Mouse (Mus musculus) stomach, embryonic 15.5 days (tissue): Measurements from ENCODE around the gene Tead1. TPM values are rescaled to one million over a fixed set of nuclear protein-coding genes. Genes with fewer than 3 reads are reported as not detected.
"Not testable (repeated sequence)": the region's sequence is repeated elsewhere in the genome, so short reads cannot be mapped to it uniquely, and the experiment has no call there.

Experiments
- ATAC-seq: fragments of 200-750 bp; cut with Nextera tagmentation; 2 replicates; pipeline ENCODE4 v1.8.0; 2017; ENCODE audit warnings: low read depth, moderate number of reproducible peaks, moderate TSS enrichment; ENCODE audit not compliant: insufficient read depth, low FRiP score
- H3K27ac ChIP-seq: fragments of 300-500 bp; sonication (generic); 2 replicates; pipeline ENCODE4 v1.5.1; 2015; ENCODE audit warnings: mild to moderate bottlenecking, inconsistent platforms
- H3K27me3 ChIP-seq: fragments of 300-500 bp; sonication (generic); replicated peaks from 2 replicates; pipeline ENCODE4 v1.6.1; 2015; ENCODE audit warnings: inconsistent platforms
- H3K36me3 ChIP-seq: fragments of 300-500 bp; sonication (generic); 2 replicates; pipeline ENCODE4 v1.6.1; 2015; ENCODE audit warnings: inconsistent platforms
- H3K4me1 ChIP-seq: fragments of 300-500 bp; sonication (generic); 2 replicates; pipeline ENCODE4 v1.6.1; 2015; ENCODE audit warnings: inconsistent platforms
- H3K4me2 ChIP-seq: fragments of 300-500 bp; sonication (generic); 2 replicates; pipeline ENCODE4 v1.6.1; 2015; ENCODE audit warnings: mild to moderate bottlenecking, inconsistent platforms
- H3K4me3 ChIP-seq: fragments of 300-500 bp; sonication (generic); replicated peaks from 2 replicates; pipeline ENCODE4 v1.5.1; 2015; ENCODE audit warnings: inconsistent platforms
- H3K9ac ChIP-seq: fragments of 300-500 bp; sonication (generic); 2 replicates; pipeline ENCODE4 v1.6.1; 2015; ENCODE audit warnings: inconsistent platforms
- H3K9me3 ChIP-seq: fragments of 300-500 bp; sonication (generic); 2 replicates; pipeline ENCODE4 v1.6.1; 2016; ENCODE audit warnings: inconsistent platforms
- WGBS: fragments of 180-500 bp; shearing (Covaris S2); methylation state at CpG from one replicate; pipeline ENCODE4 v1.1.7; 2015; 5-methylcytosine and 5-hydroxymethylcytosine counted together
- polyA plus RNA-seq: library from polyadenylated mRNA; unstranded; fragments of >200 nt; fragmentation: Nextera tagmentation; extraction: Ambion mirVana; gene quantifications from 2 replicates; pipeline ENCODE4 v1.2.1, GENCODE M21; 2015

Gene Tead1
- polyA plus RNA-seq, 1 experiment from 2014 or later, result 25.7 TPM

DNA sequence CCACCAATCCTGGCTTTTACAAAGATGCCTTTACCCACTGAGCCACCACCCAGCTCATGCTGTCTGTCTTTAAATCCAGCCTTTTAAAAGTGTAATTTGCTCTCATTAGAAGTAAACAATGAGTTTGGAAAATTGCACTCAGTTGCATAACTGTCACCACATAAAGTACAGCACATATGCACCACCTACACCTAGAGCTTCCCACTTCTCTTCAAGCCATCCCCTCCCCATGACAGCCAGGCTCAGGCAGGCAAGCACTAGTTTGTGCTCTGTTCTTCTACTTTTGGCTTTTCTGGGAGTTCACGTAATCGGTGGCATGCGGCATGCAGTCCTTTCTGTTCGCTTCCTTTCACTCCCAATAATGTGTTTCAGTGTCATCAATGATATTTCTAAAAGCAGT lies 236.5 kb downstream of the Tead1 start:
- Histone ChIP-seq H3K9ac (no peak overlapping the region), H3K4me2 (no peak overlapping the region), H3K4me1 (no peaks in the 10 kb centered on the region), H3K9me3 (no peaks in the 10 kb centered on the region), H3K36me3 (no peaks in the 10 kb centered on the region), H3K27me3 (no peaks in the 10 kb centered on the region), H3K27ac (no peak overlapping the region), H3K4me3 (no peak overlapping the region)
- WGBS, result 87% methylated on average over 4 of the region's 4 CpGs
- no peak for ATAC-seq

- H3K4me3 ChIP-seq, result no peak overlapping the region
- no peak overlapping the region for H3K27ac ChIP-seq
- H3K4me1 ChIP-seq, result peaks cover 3% of the 10 kb centered on the region
- H3K27me3 ChIP-seq, result no peaks in the 10 kb centered on the region
- no peak overlapping the region for H3K4me2 ChIP-seq
- H3K9me3 ChIP-seq, result no peaks in the 10 kb centered on the region
- no peak overlapping the region for H3K9ac ChIP-seq
- no peaks in the 10 kb centered on the region for H3K36me3 ChIP-seq
- WGBS, result 48% methylated on average over 10 of the region's 10 CpGs
- no peak for ATAC-seq
These were observed 238.6 kb downstream of the Tead1 start for GRCm38 (mm10) chr7:112917613-112918278.

- H3K4me1 ChIP-seq, result peaks cover 10% of the 10 kb centered on the region
- no peaks in the 10 kb centered on the region for H3K9me3 ChIP-seq
- no peaks in the 10 kb centered on the region for H3K36me3 ChIP-seq
- H3K27me3 ChIP-seq, result no peaks in the 10 kb centered on the region
- H3K27ac ChIP-seq, result no peak overlapping the region
- H3K4me3 ChIP-seq, result no peak overlapping the region
- WGBS, result 52% methylated on average over 22 of the region's 22 CpGs
- no peak for ATAC-seq
- H3K9ac ChIP-seq, result no peak overlapping the region
- no peak overlapping the region for H3K4me2 ChIP-seq
These were observed 239.3 kb downstream of the Tead1 start for GRCm38 (mm10) chr7:112918279-112918991.

DNA sequence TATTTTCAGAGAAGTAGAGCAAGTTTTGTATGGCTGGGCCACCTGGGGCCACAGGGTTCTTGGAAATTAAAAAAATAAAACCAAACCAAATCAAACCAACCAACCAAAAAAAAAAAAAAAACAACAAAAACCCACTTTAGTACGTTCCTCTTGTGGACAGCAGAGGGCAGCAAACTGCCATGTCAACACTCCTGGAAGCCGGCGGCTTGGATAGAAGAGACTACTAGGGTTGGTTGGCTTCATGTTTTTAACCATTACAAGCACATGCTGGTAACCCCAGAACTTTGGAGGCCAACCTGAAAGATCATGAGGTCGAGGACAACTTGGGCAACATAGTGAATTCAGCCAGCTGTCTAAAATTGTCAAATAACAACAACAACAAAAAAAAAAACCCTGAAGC lies 240.7 kb downstream of the Tead1 start:
- no peak overlapping the region for H3K9ac ChIP-seq
- no peaks in the 10 kb centered on the region for H3K36me3 ChIP-seq
- no peaks in the 10 kb centered on the region for H3K27me3 ChIP-seq
- no peak overlapping the region for H3K27ac ChIP-seq
- H3K4me1 ChIP-seq, result peaks cover 15% of the 10 kb centered on the region
- ATAC-seq, result no peak
- no peaks in the 10 kb centered on the region for H3K9me3 ChIP-seq
- WGBS, result under 1% methylated on average over 4 of the region's 4 CpGs
- H3K4me2 ChIP-seq, result no peak overlapping the region
- H3K4me3 ChIP-seq, result no peak overlapping the region

GRCm38 (mm10) chr7:112922801-112923200 lies 243.7 kb downstream of the Tead1 start:
- no peak for ATAC-seq
- no peaks in the 10 kb centered on the region for H3K9me3 ChIP-seq
- no peak overlapping the region for H3K4me3 ChIP-seq
- no peak overlapping the region for H3K27ac ChIP-seq
- H3K36me3 ChIP-seq, result no peaks in the 10 kb centered on the region
- no peak overlapping the region for H3K4me2 ChIP-seq
- no peak overlapping the region for H3K9ac ChIP-seq
- H3K27me3 ChIP-seq, result no peaks in the 10 kb centered on the region
- 33% methylated on average over 4 of the region's 4 CpGs for WGBS
- peaks cover 15% of the 10 kb centered on the region for H3K4me1 ChIP-seq

GRCm38 (mm10) chr7:112923712-112924111 lies 244.6 kb downstream of the Tead1 start:
- Histone ChIP-seq H3K4me3 (no peak overlapping the region), H3K27ac (no peak overlapping the region), H3K9ac (no peak overlapping the region), H3K4me1 (peaks cover 15% of the 10 kb centered on the region), H3K4me2 (no peak overlapping the region), H3K36me3 (no peaks in the 10 kb centered on the region), H3K9me3 (no peaks in the 10 kb centered on the region), H3K27me3 (no peaks in the 10 kb centered on the region)
- no peak for ATAC-seq
- WGBS, result 80% methylated on average over 3 of the region's 3 CpGs

- WGBS, result 15% methylated on average over 7 of the region's 7 CpGs
- no peak for ATAC-seq
- no peak overlapping the region for H3K4me3 ChIP-seq
These were observed 251.6 kb downstream of the Tead1 start for GRCm38 (mm10) chr7:112930669-112931068.

DNA sequence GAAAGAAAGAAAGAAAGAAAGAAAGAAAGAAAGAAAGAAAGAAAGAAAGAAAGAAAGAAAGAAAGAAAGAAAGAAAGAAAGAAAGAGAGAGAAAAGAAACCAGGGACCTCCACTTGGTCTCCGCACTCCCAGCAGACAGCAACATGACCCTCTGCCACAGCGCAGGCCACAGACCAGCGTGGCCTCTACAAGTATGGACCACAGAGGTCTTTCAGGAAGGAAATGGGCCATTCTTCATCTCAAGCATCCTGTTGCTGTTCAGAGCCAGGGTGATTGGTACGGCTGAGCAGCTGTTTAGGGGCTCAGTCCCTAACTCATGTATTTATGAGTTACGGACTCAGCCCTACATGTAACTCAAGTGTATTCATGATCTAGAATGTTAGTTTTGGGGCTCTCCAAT lies 256.8 kb downstream of the Tead1 start:
- not testable (repeated sequence) for H3K4me2 ChIP-seq, H3K27me3 ChIP-seq, H3K9ac ChIP-seq, H3K9me3 ChIP-seq, H3K4me3 ChIP-seq, H3K4me1 ChIP-seq, ATAC-seq, H3K27ac ChIP-seq, H3K36me3 ChIP-seq
- 74% methylated on average over 5 of the region's 5 CpGs for WGBS

More at GRCm38 (mm10) chr7:112930669-112931068, 251.6 kb downstream of the Tead1 start:
- no peaks in the 10 kb centered on the region for H3K27me3 ChIP-seq
- no peak overlapping the region for H3K4me2 ChIP-seq
- 0 out of 2 replicates have a peak, but pooled peaks cover 3% of the 10 kb centered on the region for H3K4me1 ChIP-seq
- H3K9ac ChIP-seq, result no peak overlapping the region
- no peaks in the 10 kb centered on the region for H3K36me3 ChIP-seq
- H3K9me3 ChIP-seq, result no peaks in the 10 kb centered on the region
- no peak overlapping the region for H3K27ac ChIP-seq

GRCm38 (mm10) chr7:112937089-112937488 lies 258.0 kb downstream of the Tead1 start:
- Histone ChIP-seq H3K9me3 (no peaks in the 10 kb centered on the region), H3K9ac (no peak overlapping the region), H3K36me3 (no peaks in the 10 kb centered on the region), H3K4me1 (no peaks in the 10 kb centered on the region), H3K4me3 (no peak overlapping the region), H3K27me3 (no peaks in the 10 kb centered on the region), H3K4me2 (no peak overlapping the region), H3K27ac (no peak overlapping the region)
- 86% methylated on average over 8 of the region's 8 CpGs for WGBS
- ATAC-seq, result no peak

GRCm38 (mm10) chr7:112938959-112939358 lies 259.8 kb downstream of the Tead1 start:
- H3K27ac ChIP-seq, result no peak overlapping the region
- H3K4me1 ChIP-seq, result no peaks in the 10 kb centered on the region
- no peak overlapping the region for H3K4me3 ChIP-seq
- no peaks in the 10 kb centered on the region for H3K9me3 ChIP-seq
- H3K9ac ChIP-seq, result no peak overlapping the region
- no peak overlapping the region for H3K4me2 ChIP-seq
- 27% methylated on average over 5 of the region's 5 CpGs for WGBS
- no peaks in the 10 kb centered on the region for H3K27me3 ChIP-seq
- H3K36me3 ChIP-seq, result no peaks in the 10 kb centered on the region
- ATAC-seq, result no peak

- Histone ChIP-seq H3K4me3 (no peak overlapping the region), H3K9me3 (no peaks in the 10 kb centered on the region), H3K27me3 (no peaks in the 10 kb centered on the region), H3K9ac (no peak overlapping the region), H3K27ac (no peak overlapping the region), H3K4me1 (no peaks in the 10 kb centered on the region), H3K4me2 (no peak overlapping the region), H3K36me3 (no peaks in the 10 kb centered on the region)
- WGBS, result 65% methylated on average over 5 of the region's 5 CpGs
- no peak for ATAC-seq
These were observed 263.4 kb downstream of the Tead1 start for GRCm38 (mm10) chr7:112942567-112942966.

DNA sequence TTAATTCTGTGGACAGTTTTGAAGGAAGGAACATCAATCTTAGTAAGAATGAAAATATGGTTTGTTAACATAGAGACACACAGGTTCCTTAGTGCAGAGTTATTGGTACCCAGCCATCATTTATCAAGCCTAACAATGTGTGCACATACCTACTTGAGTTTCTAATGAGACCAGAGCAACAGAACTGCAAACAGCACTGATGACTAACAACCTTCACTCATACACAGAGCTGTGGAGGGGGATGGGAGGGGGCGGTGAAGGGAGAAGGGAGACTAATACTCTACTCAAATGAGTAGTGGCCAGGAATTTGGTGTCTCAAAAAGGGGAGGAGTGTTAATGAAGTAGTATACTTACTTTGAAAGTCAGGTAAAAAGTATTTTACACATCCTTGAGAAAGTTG lies 263.9 kb downstream of the Tead1 start:
- Histone ChIP-seq H3K36me3 (no peaks in the 10 kb centered on the region), H3K4me3 (no peak overlapping the region), H3K4me2 (no peak overlapping the region), H3K27me3 (no peaks in the 10 kb centered on the region), H3K4me1 (no peaks in the 10 kb centered on the region), H3K9ac (no peak overlapping the region), H3K27ac (no peak overlapping the region), H3K9me3 (no peaks in the 10 kb centered on the region)
- 68% methylated on average over 1 of the region's 1 CpGs for WGBS
- ATAC-seq, result no peak
